Mouse (Mus musculus): ENCODE data around the gene Gpr89.

- TF ChIP-seq CTCF (IDR thresholded peaks at IDR 0.05; ENCODE audit: borderline replicate concordance, insufficient read depth, low read length), result no peak
- TF ChIP-seq POLR2A (IDR thresholded peaks at IDR 0.05; ENCODE audit: low read depth, low read length), result no peak
These were observed 49.3 kb downstream of the Gpr89 start for GRCm38 (mm10) chr3:96855833-96856232.

Data from embryonic fibroblast, embryonic 13.5 days (primary cell).